Mouse (Mus musculus) limb, embryonic 14.5 days (tissue): ENCODE data around the gene Slc23a2. TPM values are rescaled to one million over a fixed set of nuclear protein-coding genes. Genes with fewer than 3 reads are reported as not detected.

Experiments
- ATAC-seq: fragments of 200-750 bp; cut with Nextera tagmentation; 2 replicates; pipeline ENCODE4 v1.8.0; 2017; ENCODE audit warnings: low read depth, moderate number of reproducible peaks, moderate TSS enrichment; ENCODE audit not compliant: low FRiP score
- DNase-seq: peaks from one replicate; pipeline ENCODE4 v3.0.0-alpha.2; 2015; ENCODE audit warnings: low spot score
- H3K27ac ChIP-seq: fragments of 300-500 bp; sonication (generic); replicated peaks from 2 replicates; pipeline ENCODE4 v1.5.1; 2014; ENCODE audit warnings: low read depth, mild to moderate bottlenecking, low read length, moderate library complexity, mixed read lengths
- H3K27me3 ChIP-seq: fragments of 300-500 bp; sonication (generic); 2 replicates; pipeline ENCODE4 v1.6.1; 2014; ENCODE audit warnings: low read length, mixed read lengths; ENCODE audit not compliant: control insufficient read depth, insufficient read depth
- H3K36me3 ChIP-seq: fragments of 300-500 bp; sonication (generic); 2 replicates; pipeline ENCODE4 v1.6.1; 2014; ENCODE audit warnings: mild to moderate bottlenecking, low read length, moderate library complexity, mixed read lengths; ENCODE audit not compliant: control insufficient read depth, insufficient read depth
- H3K4me1 ChIP-seq: fragments of 300-500 bp; sonication (generic); 2 replicates; pipeline ENCODE4 v1.6.1; 2014; ENCODE audit warnings: antibody characterized with exemption, low read length, mixed read lengths; ENCODE audit not compliant: control insufficient read depth, insufficient read depth
- H3K4me2 ChIP-seq: fragments of 300-500 bp; sonication (generic); replicated peaks from 2 replicates; pipeline ENCODE4 v1.6.1; 2014; ENCODE audit warnings: low read depth, mild to moderate bottlenecking, low read length, moderate library complexity; ENCODE audit not compliant: severe bottlenecking
- H3K4me3 ChIP-seq: fragments of 300-500 bp; sonication (generic); replicated peaks from 2 replicates; pipeline ENCODE4 v1.5.1; 2014; ENCODE audit warnings: low read length
- H3K9ac ChIP-seq: fragments of 300-500 bp; sonication (generic); 2 replicates; pipeline ENCODE4 v1.6.1; 2014; ENCODE audit warnings: mild to moderate bottlenecking, low read depth, low read length, moderate library complexity; ENCODE audit not compliant: severe bottlenecking
- H3K9me3 ChIP-seq: fragments of 300-500 bp; sonication (generic); 2 replicates; pipeline ENCODE4 v1.6.1; 2016; ENCODE audit warnings: low read length; ENCODE audit not compliant: control insufficient read depth
- POLR2A ChIP-seq: fragments of 200-500 bp; IDR thresholded peaks from 2 replicates; pipeline ENCODE4 v1.8.0; 2012; ENCODE audit warnings: inconsistent platforms, mild to moderate bottlenecking, moderate library complexity, borderline replicate concordance; ENCODE audit not compliant: insufficient read depth, insufficient read length; ENCODE audit errors: extremely low read depth
- WGBS: fragments of 180-500 bp; shearing (Covaris S2); extraction: QIAGEN DNeasy Blood & Tissue Kit; methylation state at CpG from one replicate; pipeline ENCODE4 v1.1.7; 2014; 5-methylcytosine and 5-hydroxymethylcytosine counted together
- polyA plus RNA-seq, 2 experiments: library from polyadenylated mRNA; depleted of rRNA in 1 of 2; stranded (reverse) in 1 of 2; unstranded in 1 of 2; fragments of >200 nt; fragmentation: Nextera tagmentation in 1 of 2; extraction: Ambion mirVana in 1 of 2; gene quantifications; 2 replicates each; pipeline versions ENCODE4 v1.2.1 to v1.2.3; 2012 to 2014

The Slc23a2 gene
- polyA plus RNA-seq, 2 experiments, result 15.6 to 17.6 TPM

- 0 out of 2 replicates have a peak, but pooled peaks have one; percentile 15 for ATAC-seq
- H3K4me1 ChIP-seq, result peaks cover 5% of the 10 kb centered on the region; the same call in 1 of the 2 replicates
- no peak overlapping the region for H3K4me2 ChIP-seq
- no peak for DNase-seq
- no peaks in the 10 kb centered on the region for H3K9me3 ChIP-seq
- H3K27me3 ChIP-seq, result no peaks in the 10 kb centered on the region
- no peak overlapping the region for H3K4me3 ChIP-seq
- H3K27ac ChIP-seq, result no peak overlapping the region
- H3K9ac ChIP-seq, result no peak overlapping the region
- no peak for TF ChIP-seq POLR2A
- no peaks in the 10 kb centered on the region for H3K36me3 ChIP-seq
- 74% methylated on average over 11 of the region's 11 CpGs for WGBS
These were observed 96.7 kb downstream of the Slc23a2 start for GRCm38 (mm10) chr2:132048143-132048772.

GRCm38 (mm10) chr2:132047364-132047763, 97.5 kb downstream of the Slc23a2 start:
- Histone ChIP-seq H3K4me3 (no peak overlapping the region), H3K9ac (no peak overlapping the region), H3K9me3 (no peaks in the 10 kb centered on the region), H3K27ac (no peak overlapping the region), H3K36me3 (no peaks in the 10 kb centered on the region), H3K4me1 (peaks cover 11% of the 10 kb centered on the region), H3K4me2 (no peak overlapping the region), H3K27me3 (no peaks in the 10 kb centered on the region)
- TF ChIP-seq POLR2A, result no peak
- ATAC-seq (no peak), DNase-seq (no peak)
- 84% methylated on average over 4 of the region's 4 CpGs for WGBS

GRCm38 (mm10) chr2:132046659-132047058, 98.2 kb downstream of the Slc23a2 start:
- Histone ChIP-seq H3K4me2 (no peak overlapping the region), H3K4me1 (peaks cover 14% of the 10 kb centered on the region), H3K27me3 (no peaks in the 10 kb centered on the region), H3K27ac (no peak overlapping the region), H3K9me3 (no peaks in the 10 kb centered on the region), H3K9ac (no peak overlapping the region), H3K4me3 (no peak overlapping the region), H3K36me3 (no peaks in the 10 kb centered on the region)
- no peak for ATAC-seq
- TF ChIP-seq POLR2A, result no peak
- no peak for DNase-seq
- 84% methylated on average over 4 of the region's 4 CpGs for WGBS

- DNase-seq (no peak), ATAC-seq (no peak)
- WGBS, result 85% methylated on average over 15 of the region's 15 CpGs
These were observed 100.3 kb downstream of the Slc23a2 start for GRCm38 (mm10) chr2:132044320-132045274.

GRCm38 (mm10) chr2:132043101-132043621, 101.7 kb downstream of the Slc23a2 start:
- Histone ChIP-seq H3K4me2 (peak overlapping the region; percentile 29), H3K9me3 (no peaks in the 10 kb centered on the region), H3K9ac (peak overlapping the region; percentile 1; the same call in 1 of the 2 replicates), H3K36me3 (no peaks in the 10 kb centered on the region), H3K27ac (peak overlapping the region; percentile 72), H3K4me1 (peaks cover 14% of the 10 kb centered on the region), H3K27me3 (no peaks in the 10 kb centered on the region), H3K4me3 (no peak overlapping the region)
- DNase-seq, result peak; percentile 87
- WGBS, result 12% methylated on average over 12 of the region's 13 CpGs
- peak; percentile 91 for ATAC-seq
- TF ChIP-seq POLR2A, result no peak

More at GRCm38 (mm10) chr2:132044320-132045274, 100.3 kb downstream of the Slc23a2 start:
- Histone ChIP-seq H3K4me1 (peaks cover 14% of the 10 kb centered on the region), H3K27ac (no peak overlapping the region), H3K9ac (no peak overlapping the region), H3K36me3 (no peaks in the 10 kb centered on the region), H3K27me3 (no peaks in the 10 kb centered on the region), H3K4me3 (no peak overlapping the region), H3K9me3 (no peaks in the 10 kb centered on the region), H3K4me2 (no peak overlapping the region)
- TF ChIP-seq POLR2A, result no peak
